Mouse (Mus musculus): ENCODE results near the gene Tmf1.

GRCm38 (mm10) chr6:97204252-97204869 lies 25.4 kb upstream of the Tmf1 start:
- no peak for TF ChIP-seq CTCF (IDR thresholded peaks at IDR 0.05; ENCODE audit: extremely low read depth, insufficient read depth, low read length)
- no peak for TF ChIP-seq POLR2A (IDR thresholded peaks at IDR 0.05; ENCODE audit: extremely low read depth, insufficient read depth, low read length)

All from cortical plate, adult 2 months (tissue).